Mouse (Mus musculus): ENCODE measurements around the gene Ddx31. TPM values are rescaled to one million over a fixed set of nuclear protein-coding genes. Genes with fewer than 3 reads are reported as not detected.
A peak's percentile ranks its signal among the peaks of the same experiment; 100 is the strongest.

The Ddx31 gene
- polyA plus RNA-seq, 1 experiment from 2014 or later: 13.5 TPM

- no peak for ATAC-seq
- peaks cover 17% of the 10 kb centered on the region for H3K36me3 ChIP-seq (ENCODE audit: control insufficient read depth, insufficient read depth, low read length)
Measured at GRCm38 (mm10) chr2:28905561-28905960, 65.4 kb downstream of the Ddx31 start.

GRCm38 (mm10) chr2:28907691-28908388, 67.6 kb downstream of the Ddx31 start:
- H3K4me3 ChIP-seq (ENCODE audit: low read depth, low read length): peak overlapping the region; percentile 13; the same call in 1 of the 2 replicates
- no peak overlapping the region for H3K27ac ChIP-seq (ENCODE audit: low read depth, low read length)
- H3K36me3 ChIP-seq (ENCODE audit: control insufficient read depth, insufficient read depth, low read length): peaks cover 12% of the 10 kb centered on the region
- no peaks in the 10 kb centered on the region for H3K9me3 ChIP-seq (replicated peaks; ENCODE audit: control insufficient read depth, low read length)
- DNase-seq (ENCODE audit: low spot score) (peak; percentile 75), ATAC-seq (peak; percentile 70)
- H3K4me1 ChIP-seq (ENCODE audit: control insufficient read depth, insufficient read depth, low read length): peaks cover 21% of the 10 kb centered on the region
- H3K27me3 ChIP-seq (replicated peaks; ENCODE audit: control insufficient read depth, insufficient read depth, low read length): peaks cover 81% of the 10 kb centered on the region
- peak overlapping the region; percentile 45 for H3K4me2 ChIP-seq (ENCODE audit: low read length)
- WGBS: 0% methylated on average over 10 of the region's 10 CpGs
- H3K9ac ChIP-seq (ENCODE audit: low read length): 0 out of 2 replicates have a peak overlapping the region, but pooled peaks have one; percentile 21

More at GRCm38 (mm10) chr2:28905561-28905960, 65.4 kb downstream of the Ddx31 start:
- Histone ChIP-seq H3K9ac (ENCODE audit: low read length) (no peak overlapping the region), H3K9me3 (replicated peaks; ENCODE audit: control insufficient read depth, low read length) (no peaks in the 10 kb centered on the region), H3K27me3 (replicated peaks; ENCODE audit: control insufficient read depth, insufficient read depth, low read length) (peaks cover 74% of the 10 kb centered on the region), H3K4me3 (ENCODE audit: low read depth, low read length) (no peak overlapping the region), H3K4me2 (ENCODE audit: low read length) (no peak overlapping the region), H3K4me1 (ENCODE audit: control insufficient read depth, insufficient read depth, low read length) (peaks cover 21% of the 10 kb centered on the region), H3K27ac (ENCODE audit: low read depth, low read length) (no peak overlapping the region)
- WGBS: 39% methylated on average over 4 of the region's 4 CpGs
- DNase-seq (ENCODE audit: low spot score): no peak

- ATAC-seq (peak; percentile 61), DNase-seq (ENCODE audit: low spot score) (peak; percentile 60)
- no peaks in the 10 kb centered on the region for H3K9me3 ChIP-seq (replicated peaks; ENCODE audit: control insufficient read depth, low read length)
- H3K36me3 ChIP-seq (ENCODE audit: control insufficient read depth, insufficient read depth, low read length): peaks cover 12% of the 10 kb centered on the region
- no peak overlapping the region for H3K27ac ChIP-seq (ENCODE audit: low read depth, low read length)
- 0 out of 2 replicates have a peak overlapping the region, but pooled peaks have one; percentile 21 for H3K9ac ChIP-seq (ENCODE audit: low read length)
- peaks cover 88% of the 10 kb centered on the region for H3K27me3 ChIP-seq (replicated peaks; ENCODE audit: control insufficient read depth, insufficient read depth, low read length)
- under 1% methylated on average over 39 of the region's 39 CpGs for WGBS
- peaks cover 21% of the 10 kb centered on the region for H3K4me1 ChIP-seq (ENCODE audit: control insufficient read depth, insufficient read depth, low read length)
- H3K4me3 ChIP-seq (ENCODE audit: low read depth, low read length): peak overlapping the region; percentile 13; the same call in 1 of the 2 replicates
- peak overlapping the region; percentile 45 for H3K4me2 ChIP-seq (ENCODE audit: low read length)
Measured at GRCm38 (mm10) chr2:28908389-28909153, 68.4 kb downstream of the Ddx31 start.

GRCm38 (mm10) chr2:28909186-28909817, 69.1 kb downstream of the Ddx31 start:
- H3K27me3 ChIP-seq (replicated peaks; ENCODE audit: control insufficient read depth, insufficient read depth, low read length): peaks cover 90% of the 10 kb centered on the region
- ATAC-seq (no peak), DNase-seq (ENCODE audit: low spot score) (no peak)
- H3K9ac ChIP-seq (ENCODE audit: low read length): no peak overlapping the region
- no peak overlapping the region for H3K4me3 ChIP-seq (ENCODE audit: low read depth, low read length)
- no peak overlapping the region for H3K27ac ChIP-seq (ENCODE audit: low read depth, low read length)
- peaks cover 12% of the 10 kb centered on the region for H3K36me3 ChIP-seq (ENCODE audit: control insufficient read depth, insufficient read depth, low read length)
- peaks cover 21% of the 10 kb centered on the region for H3K4me1 ChIP-seq (ENCODE audit: control insufficient read depth, insufficient read depth, low read length)
- H3K4me2 ChIP-seq (ENCODE audit: low read length): no peak overlapping the region
- H3K9me3 ChIP-seq (replicated peaks; ENCODE audit: control insufficient read depth, low read length): no peaks in the 10 kb centered on the region
- WGBS: under 1% methylated on average over 41 of the region's 41 CpGs

GRCm38 (mm10) chr2:28909818-28910710, 69.9 kb downstream of the Ddx31 start:
- no peaks in the 10 kb centered on the region for H3K9me3 ChIP-seq (replicated peaks; ENCODE audit: control insufficient read depth, low read length)
- no peak for ATAC-seq
- peaks cover 9% of the 10 kb centered on the region; the same call in 1 of the 2 replicates for H3K36me3 ChIP-seq (ENCODE audit: control insufficient read depth, insufficient read depth, low read length)
- H3K4me2 ChIP-seq (ENCODE audit: low read length): no peak overlapping the region
- 3% methylated on average over 25 of the region's 25 CpGs for WGBS
- DNase-seq (ENCODE audit: low spot score): no peak
- H3K4me1 ChIP-seq (ENCODE audit: control insufficient read depth, insufficient read depth, low read length): peaks cover 21% of the 10 kb centered on the region
- H3K27me3 ChIP-seq (replicated peaks; ENCODE audit: control insufficient read depth, insufficient read depth, low read length): peaks cover 91% of the 10 kb centered on the region
- H3K27ac ChIP-seq (ENCODE audit: low read depth, low read length): no peak overlapping the region
- no peak overlapping the region for H3K4me3 ChIP-seq (ENCODE audit: low read depth, low read length)
- H3K9ac ChIP-seq (ENCODE audit: low read length): no peak overlapping the region

- Histone ChIP-seq H3K36me3 (ENCODE audit: control insufficient read depth, insufficient read depth, low read length) (peaks cover 1% of the 10 kb centered on the region; the same call in 1 of the 2 replicates), H3K4me2 (ENCODE audit: low read length) (no peak overlapping the region), H3K9me3 (replicated peaks; ENCODE audit: control insufficient read depth, low read length) (no peaks in the 10 kb centered on the region), H3K4me3 (ENCODE audit: low read depth, low read length) (no peak overlapping the region), H3K27ac (ENCODE audit: low read depth, low read length) (no peak overlapping the region), H3K4me1 (ENCODE audit: control insufficient read depth, insufficient read depth, low read length) (peaks cover 21% of the 10 kb centered on the region), H3K27me3 (replicated peaks; ENCODE audit: control insufficient read depth, insufficient read depth, low read length) (peaks cover 92% of the 10 kb centered on the region), H3K9ac (ENCODE audit: low read length) (no peak overlapping the region)
- 1% methylated on average over 3 of the region's 3 CpGs for WGBS
- ATAC-seq (no peak), DNase-seq (ENCODE audit: low spot score) (no peak)
Measured at GRCm38 (mm10) chr2:28910877-28911276, 70.7 kb downstream of the Ddx31 start.

- no peak for ATAC-seq
- peaks cover 21% of the 10 kb centered on the region for H3K4me1 ChIP-seq (ENCODE audit: control insufficient read depth, insufficient read depth, low read length)
- H3K9me3 ChIP-seq (replicated peaks; ENCODE audit: control insufficient read depth, low read length): no peaks in the 10 kb centered on the region
- under 1% methylated on average over 44 of the region's 44 CpGs for WGBS
- no peak overlapping the region for H3K9ac ChIP-seq (ENCODE audit: low read length)
- peaks cover 91% of the 10 kb centered on the region for H3K27me3 ChIP-seq (replicated peaks; ENCODE audit: control insufficient read depth, insufficient read depth, low read length)
- H3K27ac ChIP-seq (ENCODE audit: low read depth, low read length): no peak overlapping the region
- H3K36me3 ChIP-seq (ENCODE audit: control insufficient read depth, insufficient read depth, low read length): no peaks in the 10 kb centered on the region
- no peak overlapping the region for H3K4me3 ChIP-seq (ENCODE audit: low read depth, low read length)
- no peak overlapping the region for H3K4me2 ChIP-seq (ENCODE audit: low read length)
- DNase-seq (ENCODE audit: low spot score): no peak
Measured at GRCm38 (mm10) chr2:28911331-28912038, 71.3 kb downstream of the Ddx31 start.
